Mouse (Mus musculus): ENCODE measurements at regions not wholly inside any gene's neighbourhood (a gene's known extent, or its start where the extent isn't known, plus 50 kb on each side); places are given as distances from the start of the nearest gene placed in this dataset.
A peak's percentile ranks its signal among the peaks of the same experiment; 100 is the strongest.

- DNase-seq (ENCODE audit: low spot score), result no peak
Measured at GRCm38 (mm10) chr2:50539741-50540441, 243.3 kb upstream of the Mmadhc start.

- DNase-seq (ENCODE audit: low spot score), result no peak
Measured at GRCm38 (mm10) chr2:50538068-50538467, 241.5 kb upstream of the Mmadhc start.

GRCm38 (mm10) chr2:50535085-50535878, 238.7 kb upstream of the Mmadhc start:
- DNase-seq (ENCODE audit: low spot score), result no peak

GRCm38 (mm10) chr2:50533702-50534101, 237.1 kb upstream of the Mmadhc start:
- DNase-seq (ENCODE audit: low spot score), result no peak

GRCm38 (mm10) chr2:50527425-50527824, 230.8 kb upstream of the Mmadhc start:
- no peak for DNase-seq (ENCODE audit: low spot score)

GRCm38 (mm10) chr2:50524838-50525615, 228.4 kb upstream of the Mmadhc start:
- DNase-seq (ENCODE audit: low spot score), result no peak

GRCm38 (mm10) chr2:50520169-50520568, 223.6 kb upstream of the Mmadhc start:
- DNase-seq (ENCODE audit: low spot score), result peak; percentile 10

- no peak for DNase-seq (ENCODE audit: low spot score)
Measured at GRCm38 (mm10) chr2:50519129-50519504, 222.5 kb upstream of the Mmadhc start.

- DNase-seq (ENCODE audit: low spot score), result no peak
Measured at GRCm38 (mm10) chr2:50518371-50519128, 221.9 kb upstream of the Mmadhc start.

- no peak for DNase-seq (ENCODE audit: low spot score)
Measured at GRCm38 (mm10) chr2:50513276-50513675, 216.7 kb upstream of the Mmadhc start.

- no peak for DNase-seq (ENCODE audit: low spot score)
Measured at GRCm38 (mm10) chr2:50498713-50499112, 202.1 kb upstream of the Mmadhc start.

- no peak for DNase-seq (ENCODE audit: low spot score)
Measured at GRCm38 (mm10) chr2:50496057-50496433, 199.4 kb upstream of the Mmadhc start.

- DNase-seq (ENCODE audit: low spot score), result no peak
Measured at GRCm38 (mm10) chr2:50495141-50496056, 198.8 kb upstream of the Mmadhc start.

GRCm38 (mm10) chr2:50493597-50494335, 197.2 kb upstream of the Mmadhc start:
- DNase-seq (ENCODE audit: low spot score), result no peak

GRCm38 (mm10) chr2:50463799-50464198, 167.2 kb upstream of the Mmadhc start:
- peak; percentile 33 for DNase-seq (ENCODE audit: low spot score)

- no peak for DNase-seq (ENCODE audit: low spot score)
Measured at GRCm38 (mm10) chr2:50462378-50462777, 165.8 kb upstream of the Mmadhc start.

GRCm38 (mm10) chr2:50456654-50457053, 160.1 kb upstream of the Mmadhc start:
- peak; percentile 25 for DNase-seq (ENCODE audit: low spot score)

GRCm38 (mm10) chr2:50448117-50448516, 151.5 kb upstream of the Mmadhc start:
- DNase-seq (ENCODE audit: low spot score), result no peak

- DNase-seq (ENCODE audit: low spot score), result no peak
Measured at GRCm38 (mm10) chr2:50445963-50446485, 149.4 kb upstream of the Mmadhc start.

GRCm38 (mm10) chr2:50440333-50440732, 143.7 kb upstream of the Mmadhc start:
- DNase-seq (ENCODE audit: low spot score), result no peak
